Mouse (Mus musculus) megakaryocyte, embryonic 14.5 days (primary cell): Measurements from ENCODE around the gene Tsc22d2.

Experiments used
- FLI1 ChIP-seq: IDR thresholded peaks from 2 replicates; pipeline ENCODE4 v1.6.1; 2012; ENCODE audit warnings: low read length, inconsistent platforms, mixed read lengths
- GATA1 ChIP-seq: IDR thresholded peaks from 3 replicates; pipeline ENCODE4 v1.6.1; 2012; ENCODE audit warnings: mixed read lengths, low read length, inconsistent platforms, borderline replicate concordance

- TF ChIP-seq GATA1 = no peak
- TF ChIP-seq FLI1 = no peak
These were observed 14.3 kb downstream of the Tsc22d2 start for GRCm38 (mm10) chr3:58428861-58429260.
